Mouse (Mus musculus) midbrain, postnatal 0 days (tissue): ENCODE data around the gene Mmp27. TPM values are rescaled to one million over a fixed set of nuclear protein-coding genes. Genes with fewer than 3 reads are reported as not detected.
A peak's percentile ranks its signal among the peaks of the same experiment; 100 is the strongest.

ENCODE experiments used
- ATAC-seq: fragments of 200-750 bp; cut with Nextera tagmentation; 2 replicates; pipeline ENCODE4 v1.8.0; 2017; ENCODE audit warnings: moderate number of reproducible peaks, mild to moderate bottlenecking, moderate TSS enrichment, moderate library complexity; ENCODE audit not compliant: low FRiP score
- DNase-seq: peaks from one replicate; pipeline ENCODE4 v3.0.0-alpha.2; 2015; ENCODE audit warnings: low spot score
- H3K27ac ChIP-seq: fragments of 300-500 bp; sonication (generic); 2 replicates; pipeline ENCODE4 v1.5.1; 2014; ENCODE audit warnings: low read depth, mild to moderate bottlenecking, low read length, mixed read lengths
- H3K27me3 ChIP-seq: fragments of 300-500 bp; sonication (generic); 2 replicates; pipeline ENCODE4 v1.6.1; 2014; ENCODE audit warnings: low read length, control low read depth, mixed read lengths; ENCODE audit not compliant: insufficient read depth
- H3K36me3 ChIP-seq: fragments of 300-500 bp; sonication (generic); 2 replicates; pipeline ENCODE4 v1.6.1; 2014; ENCODE audit warnings: low read length, control low read depth, mixed read lengths; ENCODE audit not compliant: insufficient read depth
- H3K4me1 ChIP-seq: fragments of 300-500 bp; sonication (generic); 2 replicates; pipeline ENCODE4 v1.6.1; 2014; ENCODE audit warnings: mild to moderate bottlenecking, control low read depth, antibody characterized with exemption, low read length, mixed read lengths; ENCODE audit not compliant: insufficient read depth
- H3K4me2 ChIP-seq: fragments of 300-500 bp; sonication (generic); 2 replicates; pipeline ENCODE4 v1.6.1; 2014; ENCODE audit warnings: low read depth, mild to moderate bottlenecking, low read length, mixed read lengths; ENCODE audit not compliant: poor library complexity, severe bottlenecking
- H3K4me3 ChIP-seq: fragments of 300-500 bp; sonication (generic); 2 replicates; pipeline ENCODE4 v1.5.1; 2014; ENCODE audit warnings: low read depth, mild to moderate bottlenecking, low read length, moderate library complexity
- H3K9ac ChIP-seq: fragments of 300-500 bp; sonication (generic); replicated peaks from 2 replicates; pipeline ENCODE4 v1.6.1; 2014; ENCODE audit warnings: mild to moderate bottlenecking, low read length, moderate library complexity, mixed read lengths; ENCODE audit not compliant: poor library complexity, severe bottlenecking
- H3K9me3 ChIP-seq: fragments of 300-500 bp; sonication (generic); 2 replicates; pipeline ENCODE4 v1.6.1; 2016; ENCODE audit warnings: low read length, control low read depth
- CTCF ChIP-seq: IDR thresholded peaks from 2 replicates; pipeline ENCODE4 v1.5.1; 2016; ENCODE audit warnings: antibody characterized with exemption, mild to moderate bottlenecking
- WGBS: fragments of 180-500 bp; shearing (Covaris S2); extraction: QIAGEN DNeasy Blood & Tissue Kit; methylation state at CpG from one replicate; pipeline ENCODE4 v1.1.7; 2014; 5-methylcytosine and 5-hydroxymethylcytosine counted together
- polyA plus RNA-seq: library from polyadenylated mRNA; unstranded; fragments of >200 nt; fragmentation: Nextera tagmentation; extraction: Ambion mirVana; gene quantifications from 2 replicates; pipeline ENCODE4 v1.2.1, GENCODE M21; 2015
- total RNA-seq: library from RNA; depleted of rRNA; stranded (reverse); fragments of >200 nt; gene quantifications from 2 replicates; pipeline ENCODE4 v1.2.3, GENCODE M21; 2014; rRNA removed

Gene Mmp27
- total RNA-seq = not detected in 2 replicates
- polyA plus RNA-seq = not detected in 2 replicates

GRCm38 (mm10) chr9:7571162-7571561 is at the start of gene Mmp27:
Gene Mmp27 (plus strand): TSS chr9:7571396.
- H3K4me3 ChIP-seq = no peak within 1 kb of the TSS
- no peaks in the 10 kb centered on the region for H3K9me3 ChIP-seq
- no peak within 1 kb of the TSS for H3K9ac ChIP-seq
- no peaks in the 10 kb centered on the region for H3K27me3 ChIP-seq
- H3K4me2 ChIP-seq = no peak within 1 kb of the TSS
- DNase-seq = no peak
- H3K4me1 ChIP-seq = no peaks in the 10 kb centered on the region
- 85% methylated on average over 4 of the region's 4 CpGs for WGBS
- H3K27ac ChIP-seq = no peak within 1 kb of the TSS
- H3K36me3 ChIP-seq = no peaks in the 10 kb centered on the region
- no peak for ATAC-seq
- TF ChIP-seq CTCF = no peak

DNA sequence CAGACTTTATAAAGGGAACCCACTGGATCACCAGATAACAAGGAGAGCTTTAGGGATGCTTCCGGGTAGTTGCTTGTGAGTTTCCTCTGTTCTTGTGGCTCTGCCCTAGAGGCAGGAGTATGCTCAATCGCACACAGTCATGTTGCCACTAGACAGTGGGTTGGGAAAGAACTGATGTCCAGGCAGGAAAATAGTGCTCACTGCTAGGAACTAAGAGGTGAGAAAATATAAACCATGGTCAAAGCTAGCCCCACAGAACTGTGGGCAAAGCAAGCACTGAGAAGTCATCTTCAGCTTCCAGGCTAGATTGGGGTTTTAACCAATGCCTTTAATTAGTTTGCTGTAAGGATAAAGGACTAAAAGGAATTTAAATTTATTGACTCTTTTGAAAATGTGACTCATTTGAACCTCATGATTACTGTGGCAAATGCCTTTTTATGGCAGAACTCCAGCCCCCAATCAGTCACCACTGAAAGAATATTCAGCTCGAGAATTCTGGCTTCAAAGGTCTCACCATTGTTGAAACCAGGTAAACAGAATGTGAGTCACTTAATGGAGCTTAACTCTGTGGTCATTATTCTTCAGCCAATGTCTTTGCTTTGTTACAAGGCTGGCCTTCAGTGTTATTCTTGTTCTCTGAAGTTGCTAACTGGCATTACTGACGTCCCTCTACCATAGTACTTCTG is 44.8 kb upstream of the Mmp27 start:
- H3K27ac ChIP-seq = no peak overlapping the region
- H3K4me3 ChIP-seq = no peak overlapping the region
- H3K27me3 ChIP-seq = no peaks in the 10 kb centered on the region
- no peak overlapping the region for H3K9ac ChIP-seq
- no peaks in the 10 kb centered on the region for H3K4me1 ChIP-seq
- H3K36me3 ChIP-seq = no peaks in the 10 kb centered on the region
- 78% methylated on average over 4 of the region's 4 CpGs for WGBS
- no peak for TF ChIP-seq CTCF
- ATAC-seq = no peak
- H3K4me2 ChIP-seq = no peak overlapping the region
- no peak for DNase-seq
- H3K9me3 ChIP-seq = no peaks in the 10 kb centered on the region

DNA sequence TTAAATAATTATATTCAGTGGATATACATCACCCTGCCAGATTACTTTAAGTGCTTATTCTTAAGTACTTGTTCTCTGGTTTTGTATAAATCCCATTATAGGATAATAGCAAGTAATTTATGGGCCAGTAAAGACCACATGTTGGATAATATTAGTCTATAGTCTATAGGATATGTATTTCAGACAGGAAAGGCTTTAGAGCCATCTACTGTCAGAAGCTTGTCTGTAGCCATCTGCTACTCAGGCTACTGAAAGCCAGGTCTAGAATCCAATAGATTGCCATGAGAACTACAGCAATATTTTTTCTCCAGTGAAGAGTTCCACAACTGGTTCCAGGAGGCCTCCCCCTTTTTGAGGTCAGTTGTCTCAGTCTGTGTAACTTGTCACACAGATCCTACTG is 28.4 kb upstream of the Mmp27 start:
- no peaks in the 10 kb centered on the region for H3K9me3 ChIP-seq
- ATAC-seq (no peak), DNase-seq (no peak)
- H3K36me3 ChIP-seq = no peaks in the 10 kb centered on the region
- TF ChIP-seq CTCF = no peak
- H3K4me2 ChIP-seq = no peak overlapping the region
- H3K27ac ChIP-seq = no peak overlapping the region
- no peaks in the 10 kb centered on the region for H3K27me3 ChIP-seq
- no peak overlapping the region for H3K4me3 ChIP-seq
- no peak overlapping the region for H3K9ac ChIP-seq
- H3K4me1 ChIP-seq = no peaks in the 10 kb centered on the region

DNA sequence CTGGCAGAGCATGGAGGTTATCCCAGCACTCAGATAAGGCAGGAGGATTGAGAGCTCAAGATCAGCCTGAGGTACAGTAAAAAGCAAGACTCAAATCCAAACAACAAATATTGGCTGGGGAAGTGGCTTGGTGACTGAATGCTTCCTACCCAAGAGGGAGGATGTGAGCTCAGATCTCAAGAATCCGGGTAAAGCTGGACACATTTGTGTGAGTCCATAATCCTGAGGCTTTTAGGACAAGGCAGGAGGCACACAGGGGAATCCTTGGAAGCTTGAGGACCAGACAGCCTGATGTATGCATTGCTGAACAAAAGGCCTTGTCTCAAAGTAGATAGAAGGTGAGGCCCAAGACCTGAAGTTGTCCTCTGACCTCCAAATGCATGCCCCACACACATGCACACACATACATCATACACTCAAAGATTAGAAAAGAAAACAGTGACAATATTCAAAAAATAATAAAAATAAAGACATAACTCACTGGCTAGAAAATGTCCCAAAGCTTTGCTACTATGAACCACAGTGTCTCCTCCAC is 26.2 kb upstream of the Mmp27 start:
- H3K9ac ChIP-seq = no peak overlapping the region
- no peak for ATAC-seq
- H3K4me1 ChIP-seq = no peaks in the 10 kb centered on the region
- no peaks in the 10 kb centered on the region for H3K9me3 ChIP-seq
- no peak overlapping the region for H3K27ac ChIP-seq
- H3K4me2 ChIP-seq = no peak overlapping the region
- TF ChIP-seq CTCF = no peak
- H3K36me3 ChIP-seq = no peaks in the 10 kb centered on the region
- no peaks in the 10 kb centered on the region for H3K27me3 ChIP-seq
- no peak for DNase-seq
- WGBS = 75% methylated on average over 1 of the region's 1 CpGs
- H3K4me3 ChIP-seq = no peak overlapping the region

GRCm38 (mm10) chr9:7545471-7545870 is 25.7 kb upstream of the Mmp27 start:
- Histone ChIP-seq H3K4me1 (no peaks in the 10 kb centered on the region), H3K27me3 (no peaks in the 10 kb centered on the region), H3K36me3 (no peaks in the 10 kb centered on the region), H3K9ac (no peak overlapping the region), H3K9me3 (no peaks in the 10 kb centered on the region), H3K4me3 (no peak overlapping the region), H3K4me2 (no peak overlapping the region), H3K27ac (no peak overlapping the region)
- WGBS = 69% methylated on average over 1 of the region's 1 CpGs
- ATAC-seq (0 out of 2 replicates have a peak, but pooled peaks have one; percentile 34), DNase-seq (peak; percentile 4)
- no peak for TF ChIP-seq CTCF

- no peak for TF ChIP-seq CTCF
- H3K9me3 ChIP-seq = no peaks in the 10 kb centered on the region
- H3K27ac ChIP-seq = no peak overlapping the region
- no peaks in the 10 kb centered on the region for H3K36me3 ChIP-seq
- H3K9ac ChIP-seq = no peak overlapping the region
- no peak overlapping the region for H3K4me3 ChIP-seq
- ATAC-seq (no peak), DNase-seq (no peak)
- no peaks in the 10 kb centered on the region for H3K4me1 ChIP-seq
- no peak overlapping the region for H3K4me2 ChIP-seq
- H3K27me3 ChIP-seq = no peaks in the 10 kb centered on the region
- 90% methylated on average over 7 of the region's 7 CpGs for WGBS
Measured at GRCm38 (mm10) chr9:7545920-7546319, 25.3 kb upstream of the Mmp27 start.
